Mouse (Mus musculus) pancreas, adult 10 weeks (tissue): Measurements from ENCODE around the gene 1190007I07Rik. TPM values are rescaled to one million over a fixed set of nuclear protein-coding genes. Genes with fewer than 3 reads are reported as not detected.

ENCODE experiments used
- polyA plus RNA-seq: library from polyadenylated mRNA; stranded (reverse); fragments of 350-450 nt; fragmentation: Illumina TruSeq; extraction: RNeasy Lipid Tissue Mini Kit (QIAGEN cat#74804); gene quantifications from one replicate; pipeline ENCODE4 v1.2.3, GENCODE M21; 2015; ENCODE audit warnings: low read depth, low replicate concordance; ENCODE audit not compliant: insufficient read depth

The 1190007I07Rik gene
- 4.6 TPM for polyA plus RNA-seq

DNA sequence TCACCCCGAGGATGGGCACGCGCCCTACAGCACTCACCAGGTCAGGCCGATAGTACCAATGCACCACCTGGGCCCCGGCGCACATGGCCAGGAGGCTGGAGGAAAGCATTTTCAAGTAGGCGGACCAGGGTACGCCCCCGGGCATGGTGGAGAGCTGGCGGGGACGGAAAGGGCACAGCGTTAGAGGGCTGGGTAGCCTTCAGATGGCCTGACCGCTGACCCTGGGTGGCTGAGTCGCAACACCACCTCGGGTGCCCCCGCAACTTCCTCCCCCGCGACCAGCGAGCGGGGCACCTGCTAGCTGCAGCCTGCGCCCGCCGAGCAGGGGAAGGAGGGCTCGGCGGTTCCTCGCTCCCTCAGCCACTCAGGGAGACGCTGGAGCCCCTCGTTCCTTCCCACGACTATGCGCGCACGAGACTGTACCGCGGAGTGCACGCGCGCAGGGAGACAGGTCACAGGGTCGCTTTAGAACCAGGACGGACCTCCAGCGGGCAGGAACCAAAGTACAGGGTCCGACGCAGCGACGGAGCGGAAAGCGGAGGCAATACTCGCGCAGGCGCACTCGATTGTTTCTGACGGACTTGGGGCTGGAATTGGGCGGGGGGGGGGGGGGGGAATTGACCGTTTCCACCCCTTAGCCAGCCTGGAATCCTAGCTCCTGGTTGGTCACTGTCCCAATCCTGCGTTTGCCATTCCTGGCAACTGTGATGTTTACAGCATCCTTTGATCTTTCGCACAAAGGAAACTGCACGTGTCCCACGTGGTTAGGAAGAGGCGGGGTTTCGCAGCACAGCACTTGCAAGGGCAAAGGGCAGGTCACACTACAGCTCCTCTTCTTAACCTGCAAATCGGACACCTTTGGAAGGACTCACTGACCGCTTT lies at the start of gene 1190007I07Rik:
TSS of gene 1190007I07Rik (minus strand) at position 558 of the 882 bp plus-strand sequence.

DNA sequence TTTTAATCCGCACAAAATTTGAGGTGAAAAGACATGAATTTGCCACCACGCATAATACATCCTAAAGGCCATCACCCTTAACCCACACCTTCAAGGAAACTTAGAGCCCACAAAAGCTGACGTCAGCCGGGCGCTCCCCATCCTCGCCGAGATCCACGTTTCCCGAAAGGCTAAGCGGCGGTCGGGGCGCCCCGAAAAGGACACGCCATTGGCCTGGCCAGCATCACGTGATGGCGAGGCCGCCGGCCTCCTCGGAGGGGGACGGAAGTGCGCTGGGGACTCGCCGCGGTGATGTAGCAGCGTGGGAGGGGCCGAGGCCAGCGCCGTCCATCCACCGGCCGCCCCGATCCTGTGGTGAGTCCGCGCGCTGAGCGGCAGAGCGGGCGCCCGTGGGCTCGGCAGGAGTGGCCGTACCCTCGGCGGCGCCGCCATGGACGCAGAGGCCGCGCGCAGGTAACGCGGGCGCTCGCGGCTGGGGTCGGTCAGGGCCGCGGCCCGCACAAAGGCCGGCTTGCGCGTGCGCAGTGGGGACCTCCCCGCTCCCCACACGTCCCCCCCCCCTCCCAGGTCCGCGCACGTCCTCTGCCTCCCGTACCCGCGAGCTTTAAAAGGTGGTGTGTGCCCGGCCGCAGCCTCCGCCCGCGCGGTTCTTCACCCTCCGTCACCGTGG lies 6.7 kb upstream of the 1190007I07Rik start, which contains the start of gene Tdg:
TSS of gene Tdg (plus strand) at position 243 of the 670 bp plus-strand sequence.

Other genes with a start within 250 kb of the 1190007I07Rik start
- gene Gm1553, start 130.6 kb downstream of the 1190007I07Rik start, polyA plus RNA-seq, result not detected
- 6.7 TPM for gene Tdg, start 6.6 kb upstream of the 1190007I07Rik start, polyA plus RNA-seq
- 2.2 TPM for gene Glt8d2, start 67.4 kb upstream of the 1190007I07Rik start, polyA plus RNA-seq
- gene Hcfc2, start 72.9 kb upstream of the 1190007I07Rik start, polyA plus RNA-seq, result 6.9 TPM
- gene Nfyb, start 140.9 kb upstream of the 1190007I07Rik start, polyA plus RNA-seq, result 7.1 TPM
- gene Txnrd1, start 210.7 kb upstream of the 1190007I07Rik start, polyA plus RNA-seq, result 8.4 TPM
- gene Eid3, start 243.4 kb upstream of the 1190007I07Rik start, polyA plus RNA-seq, result not detected